Mouse (Mus musculus) C2C12 (cell line): ENCODE measurements at regions not wholly inside any gene's neighbourhood (a gene's known extent, or its start where the extent isn't known, plus 50 kb on each side); places are given as distances from the start of the nearest gene placed in this dataset.

ENCODE experiments used
- CEBPB ChIP-seq: IDR thresholded peaks from one replicate; pipeline ENCODE4 v1.6.1; 2011; ENCODE audit warnings: low read depth, mild to moderate bottlenecking, control low read depth, moderate library complexity
- CTCF ChIP-seq: IDR thresholded peaks from one replicate; pipeline ENCODE4 v1.5.1; 2011; ENCODE audit not compliant: control insufficient read depth, insufficient read depth, insufficient read length
- FOSL1 ChIP-seq: IDR thresholded peaks from one replicate; pipeline ENCODE4 v1.8.0; 2011; ENCODE audit warnings: mild to moderate bottlenecking, low read length; ENCODE audit not compliant: poor library complexity, insufficient read depth, severe bottlenecking
- MAX ChIP-seq: IDR thresholded peaks from one replicate; pipeline ENCODE4 v1.6.1; 2011; ENCODE audit warnings: mild to moderate bottlenecking, control low read depth
- MYOD1 ChIP-seq: IDR thresholded peaks from one replicate; pipeline ENCODE4 v1.6.1; 2011; ENCODE audit warnings: low read depth; ENCODE audit not compliant: control insufficient read depth, insufficient read length
- MYOG ChIP-seq: IDR thresholded peaks from one replicate; pipeline ENCODE4 v1.6.1; 2011; ENCODE audit not compliant: control insufficient read depth, insufficient read length; ENCODE audit errors: extremely low read depth
- USF1 ChIP-seq: IDR thresholded peaks from one replicate; pipeline ENCODE4 v1.6.1; 2011; ENCODE audit warnings: low read depth, mild to moderate bottlenecking, control low read depth, moderate library complexity

GRCm38 (mm10) chr15:5950919-5951318 lies 348.7 kb upstream of the Dab2 start:
- TF ChIP-seq CTCF (no peak), MAX (no peak), USF1 (no peak), MYOG (no peak), CEBPB (no peak), MYOD1 (no peak), FOSL1 (no peak)
